Mouse (Mus musculus) lung, postnatal 36 days (tissue): Measurements from ENCODE around the gene Ccdc102a.
A peak's percentile ranks its signal among the peaks of the same experiment; 100 is the strongest.

ENCODE experiments used
- DNase-seq: peaks from one replicate; pipeline ENCODE4 v3.0.0; 2022; ENCODE audit warnings: mixed read lengths

The Ccdc102a gene

GRCm38 (mm10) chr8:94919256-94919655 lies 1.4 kb upstream of the Ccdc102a start:
- DNase-seq: no peak

GRCm38 (mm10) chr8:94917352-94917751 lies 546 bp downstream of the Ccdc102a start:
- DNase-seq: peak; percentile 98

- DNase-seq: no peak
These were observed 956 bp downstream of the Ccdc102a start for GRCm38 (mm10) chr8:94916960-94917324.

GRCm38 (mm10) chr8:94916311-94916959 lies 1.5 kb downstream of the Ccdc102a start:
- DNase-seq: no peak

- peak; percentile 35 for DNase-seq
These were observed 3.2 kb downstream of the Ccdc102a start for GRCm38 (mm10) chr8:94914701-94915101.

GRCm38 (mm10) chr8:94914256-94914655 lies 3.6 kb downstream of the Ccdc102a start:
- no peak for DNase-seq

GRCm38 (mm10) chr8:94913061-94913660 lies 4.7 kb downstream of the Ccdc102a start:
- DNase-seq: peak; percentile 79

- DNase-seq: peak; percentile 90
These were observed 9.1 kb downstream of the Ccdc102a start for GRCm38 (mm10) chr8:94908847-94909246.

GRCm38 (mm10) chr8:94907591-94908300 lies 10.2 kb downstream of the Ccdc102a start:
- no peak for DNase-seq

- peak; percentile 94 for DNase-seq
These were observed 13.3 kb downstream of the Ccdc102a start for GRCm38 (mm10) chr8:94904450-94905175.

- no peak for DNase-seq
These were observed 14.2 kb downstream of the Ccdc102a start for GRCm38 (mm10) chr8:94903709-94904108.

GRCm38 (mm10) chr8:94901031-94901430 lies 16.9 kb downstream of the Ccdc102a start:
- DNase-seq: no peak

GRCm38 (mm10) chr8:94900617-94901016 lies 17.3 kb downstream of the Ccdc102a start:
- DNase-seq: no peak

GRCm38 (mm10) chr8:94899262-94899661 lies 18.6 kb downstream of the Ccdc102a start:
- DNase-seq: peak; percentile 76

GRCm38 (mm10) chr8:94892917-94893316 lies 25.0 kb downstream of the Ccdc102a start:
- no peak for DNase-seq

GRCm38 (mm10) chr8:94888383-94889036 lies 29.4 kb downstream of the Ccdc102a start:
- DNase-seq: no peak

GRCm38 (mm10) chr8:94880742-94881141 lies 37.2 kb downstream of the Ccdc102a start:
- DNase-seq: no peak

GRCm38 (mm10) chr8:94876820-94877219 lies 41.1 kb downstream of the Ccdc102a start:
- DNase-seq: peak; percentile 31

GRCm38 (mm10) chr8:94876197-94876730 lies 41.6 kb downstream of the Ccdc102a start, which contains the start of gene Dok4:
Gene Dok4 (minus strand): TSS chr8:94876330.
- DNase-seq: peak; percentile 94

- no peak for DNase-seq
These were observed 42.1 kb downstream of the Ccdc102a start for GRCm38 (mm10) chr8:94875871-94876150.

- DNase-seq: peak; percentile 44
These were observed 42.6 kb downstream of the Ccdc102a start for GRCm38 (mm10) chr8:94875096-94875870.

- peak; percentile 85 for DNase-seq
These were observed 43.5 kb downstream of the Ccdc102a start for GRCm38 (mm10) chr8:94874358-94874757.
